Mouse (Mus musculus) MEL (cell line): ENCODE data around the gene Stk40. TPM values are rescaled to one million over a fixed set of nuclear protein-coding genes. Genes with fewer than 3 reads are reported as not detected.

Experiments used
- DNase-seq: peaks from one replicate; pipeline ENCODE4 v3.0.0; 2011; ENCODE audit warnings: low read depth, low spot score
- H3K27ac ChIP-seq: 2 replicates; pipeline ENCODE4 v1.5.1; 2012; ENCODE audit warnings: low read depth, mild to moderate bottlenecking, control low read depth, low read length, moderate library complexity; ENCODE audit not compliant: control insufficient read depth
- H3K27me3 ChIP-seq, 2 experiments: fragments of 150-350 bp in 1 of 2; sonication (generic) in 1 of 2; 2 replicates each; pipeline ENCODE4 v1.6.1; 2012; ENCODE audit warnings: low read length in 2 of 2, mild to moderate bottlenecking in 2 of 2, improper control_type of control experiment in 1 of 2, moderate library complexity in 1 of 2; ENCODE audit not compliant: insufficient read depth in 2 of 2, control insufficient read depth in 1 of 2
- H3K36me3 ChIP-seq, 2 experiments: 2 replicates each; pipeline ENCODE4 v1.6.1; 2012 to 2014; ENCODE audit warnings: low read length in 2 of 2, improper control_type of control experiment in 1 of 2, inconsistent platforms in 1 of 2, mild to moderate bottlenecking in 1 of 2; ENCODE audit not compliant: insufficient read depth in 2 of 2, control insufficient read depth in 1 of 2
- H3K4me1 ChIP-seq, 2 experiments: fragments of 150-350 bp in 1 of 2; sonication (generic) in 1 of 2; 2 replicates each; pipeline ENCODE4 v1.6.1; 2012; ENCODE audit warnings: low read length in 2 of 2, improper control_type of control experiment in 1 of 2, mild to moderate bottlenecking in 1 of 2; ENCODE audit not compliant: insufficient read depth in 2 of 2, control insufficient read depth in 1 of 2
- H3K4me3 ChIP-seq, 2 experiments: fragments of 150-350 bp in 1 of 2; sonication (generic) in 1 of 2; 2 replicates each; pipeline ENCODE4 v1.5.1; 2012; ENCODE audit warnings: low read depth in 2 of 2, low read length in 2 of 2, mild to moderate bottlenecking in 2 of 2, moderate library complexity in 2 of 2, control low read depth in 1 of 2, improper control_type of control experiment in 1 of 2; ENCODE audit not compliant: control insufficient read depth in 1 of 2, insufficient read depth in 1 of 2
- H3K79me2 ChIP-seq: 2 replicates; pipeline ENCODE4 v1.6.1; 2012; ENCODE audit warnings: mild to moderate bottlenecking, low read length, moderate library complexity; ENCODE audit not compliant: control insufficient read depth, poor library complexity, insufficient read depth
- H3K9ac ChIP-seq: 2 replicates; pipeline ENCODE4 v1.6.1; 2012; ENCODE audit warnings: low read depth, mild to moderate bottlenecking, control low read depth, low read length, moderate library complexity; ENCODE audit not compliant: control insufficient read depth, poor library complexity, severe bottlenecking
- H3K9me3 ChIP-seq: fragments of 150-350 bp; sonication (generic); replicated peaks from 2 replicates; pipeline ENCODE4 v1.6.1; 2012; ENCODE audit warnings: mild to moderate bottlenecking, low read length, improper control_type of control experiment, moderate library complexity; ENCODE audit not compliant: insufficient read depth
- E2F4 ChIP-seq: IDR thresholded peaks from 2 replicates; pipeline ENCODE4 v1.6.1; 2011; ENCODE audit warnings: low read depth, low read length, improper control_type of control experiment, borderline replicate concordance
- EP300 ChIP-seq, 2 experiments: IDR thresholded peaks; 2 replicates each; pipeline ENCODE4 v1.6.1; 2011; ENCODE audit warnings: improper control_type of control experiment in 2 of 2, low read length in 2 of 2, low read depth in 1 of 2, mild to moderate bottlenecking in 1 of 2
- ETS1 ChIP-seq: IDR thresholded peaks from 2 replicates; pipeline ENCODE4 v1.6.1; 2012; ENCODE audit warnings: low read depth, mild to moderate bottlenecking, inconsistent platforms, low read length, improper control_type of control experiment, moderate library complexity
- GATA1 ChIP-seq: IDR thresholded peaks from 2 replicates; pipeline ENCODE4 v1.6.1; 2011; ENCODE audit warnings: low read depth, low read length, improper control_type of control experiment
- JUND ChIP-seq: IDR thresholded peaks from 2 replicates; pipeline ENCODE4 v1.6.1; 2011; ENCODE audit warnings: low read depth, mild to moderate bottlenecking, improper control_type of control experiment, low read length
- MAX ChIP-seq: IDR thresholded peaks from 2 replicates; pipeline ENCODE4 v1.6.1; 2011; ENCODE audit warnings: low read length, improper control_type of control experiment
- MXI1 ChIP-seq: IDR thresholded peaks from 2 replicates; pipeline ENCODE4 v1.6.1; 2011; ENCODE audit warnings: mild to moderate bottlenecking, low read depth, low read length, improper control_type of control experiment
- MYB ChIP-seq: IDR thresholded peaks from 2 replicates; pipeline ENCODE4 v1.6.1; 2011; ENCODE audit warnings: mild to moderate bottlenecking, low read depth, low read length, improper control_type of control experiment
- MYC ChIP-seq: IDR thresholded peaks from 2 replicates; pipeline ENCODE4 v1.6.1; 2011; ENCODE audit warnings: low read depth, mild to moderate bottlenecking, low read length, improper control_type of control experiment, moderate library complexity
- NRF1 ChIP-seq: IDR thresholded peaks from 2 replicates; pipeline ENCODE4 v1.6.1; 2014; ENCODE audit warnings: low read depth, mild to moderate bottlenecking, inconsistent platforms, low read length, improper control_type of control experiment, moderate library complexity; ENCODE audit not compliant: poor library complexity, insufficient read depth, severe bottlenecking
- POLR2A ChIP-seq, 2 experiments: IDR thresholded peaks; 2 replicates each; pipeline ENCODE4 v1.6.1; 2011 to 2012; ENCODE audit warnings: low read length in 2 of 2, mild to moderate bottlenecking in 2 of 2, control low read depth in 1 of 2, improper control_type of control experiment in 1 of 2, low read depth in 1 of 2, moderate library complexity in 1 of 2; ENCODE audit not compliant: control insufficient read depth in 1 of 2, insufficient read depth in 1 of 2, poor library complexity in 1 of 2
- POLR2AphosphoS2 ChIP-seq: IDR thresholded peaks from 2 replicates; pipeline ENCODE4 v1.6.1; 2011; ENCODE audit warnings: low read length, improper control_type of control experiment
- RCOR1 ChIP-seq: IDR thresholded peaks from 2 replicates; pipeline ENCODE4 v1.6.1; 2012; ENCODE audit warnings: low read depth, mild to moderate bottlenecking, inconsistent platforms, low read length, improper control_type of control experiment
- SIN3A ChIP-seq: IDR thresholded peaks from 2 replicates; pipeline ENCODE4 v1.6.1; 2012; ENCODE audit warnings: low read length, improper control_type of control experiment, inconsistent platforms
- TBP ChIP-seq: IDR thresholded peaks from 2 replicates; pipeline ENCODE4 v1.8.0; 2011; ENCODE audit warnings: low read depth, low read length, improper control_type of control experiment
- USF1 ChIP-seq: IDR thresholded peaks from 2 replicates; pipeline ENCODE4 v1.6.1; 2014; ENCODE audit warnings: low read depth, mild to moderate bottlenecking, inconsistent platforms, low read length, improper control_type of control experiment, moderate library complexity
- ZC3H11A ChIP-seq: IDR thresholded peaks from 2 replicates; pipeline ENCODE4 v1.6.1; 2012; ENCODE audit warnings: low read depth, mild to moderate bottlenecking, inconsistent platforms, low read length, improper control_type of control experiment
- ZKSCAN1 ChIP-seq: IDR thresholded peaks from 2 replicates; pipeline ENCODE4 v1.6.1; 2012; ENCODE audit warnings: low read depth, mild to moderate bottlenecking, inconsistent platforms, low read length, improper control_type of control experiment, moderate library complexity
- ZMIZ1 ChIP-seq: IDR thresholded peaks from 2 replicates; pipeline ENCODE4 v1.6.1; 2012; ENCODE audit warnings: low read depth, mild to moderate bottlenecking, inconsistent platforms, low read length, improper control_type of control experiment, moderate library complexity
- polyA plus RNA-seq, 2 experiments: library from polyadenylated mRNA; stranded (reverse) in 1 of 2; unstranded in 1 of 2; fragments of >175 nt in 1 of 2; fragments of >200 nt in 1 of 2; gene quantifications; 2 replicates each; pipeline versions ENCODE4 v1.2.1 to v1.2.4; 2012; ENCODE audit warnings: low replicate concordance in 2 of 2, low read depth in 1 of 2; ENCODE audit not compliant: insufficient read length in 2 of 2, insufficient read depth in 1 of 2, missing spikeins in 1 of 2
- total RNA-seq: library from RNA; depleted of rRNA; stranded (reverse); fragments of 300-350 nt; gene quantifications from 2 replicates; pipeline ENCODE4 v1.2.3, GENCODE M21; 2012

The Stk40 gene
- total and polyA plus RNA-seq, 3 experiments, result 16.8 to 270 (median 79.4) TPM

DNA sequence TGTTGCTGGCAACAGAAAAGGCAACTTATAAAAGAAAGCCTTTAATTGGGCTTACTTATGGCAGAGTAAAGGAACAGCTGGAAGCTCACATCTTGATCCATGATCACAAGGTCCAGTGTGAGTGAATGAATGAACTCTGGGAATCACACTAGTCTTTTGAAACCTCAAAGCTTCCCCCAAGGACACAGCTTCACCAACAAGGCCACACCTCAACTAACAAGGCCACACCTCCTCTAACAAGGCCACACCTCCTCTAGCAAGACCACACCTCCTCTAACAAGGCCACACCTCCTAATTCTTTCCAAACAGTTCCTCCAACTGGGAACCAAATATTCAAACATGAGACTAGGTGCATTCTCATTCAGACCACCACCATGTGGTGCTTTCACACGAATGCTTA, 22.2 kb upstream of the Stk40 start:
- Histone ChIP-seq H3K27me3 (no peaks in the 10 kb centered on the region), H3K4me1 (peaks cover 7 to 23% of the 10 kb centered on the region in 2 experiments), H3K36me3 (peaks cover 0 to 8% of the 10 kb centered on the region in 2 experiments; a peak in 2 of 4 replicates), H3K9me3 (no peaks in the 10 kb centered on the region), H3K9ac (no peak overlapping the region), H3K4me3 (no peak overlapping the region), H3K79me2 (no peaks in the 10 kb centered on the region), H3K27ac (no peak overlapping the region)
- no peak for DNase-seq
- TF ChIP-seq ZMIZ1 (no peak), E2F4 (no peak), TBP (no peak), POLR2A (IDR thresholded peaks at IDR 0.05; ENCODE audit: control insufficient read depth in 1 of 2, insufficient read depth in 1 of 2, low read depth in 1 of 2, low read length in 2 of 2, poor library complexity in 1 of 2) (no peak), ZC3H11A (no peak), JUND (no peak), SIN3A (no peak), POLR2AphosphoS2 (no peak), NRF1 (no peak)

- Histone ChIP-seq H3K4me3 (no peak overlapping the region), H3K9me3 (no peaks in the 10 kb centered on the region), H3K36me3 (peaks cover 0 to 8% of the 10 kb centered on the region in 2 experiments; a peak in 2 of 4 replicates)
- TF ChIP-seq MYB, result no peak
- no peak for TF ChIP-seq NRF1
- peak; percentile 42; the same call in 1 of the 2 replicates for TF ChIP-seq MYC
- no peak for TF ChIP-seq ZKSCAN1
- peak; percentile 44; the same call in 1 of the 2 replicates for TF ChIP-seq MXI1
- peak; percentile 49; the same call in 1 of the 2 replicates for TF ChIP-seq MAX
- 0 out of 2 replicates have a peak, but pooled peaks have one; percentile 3 for TF ChIP-seq ZC3H11A
- TF ChIP-seq EP300 (IDR thresholded peaks at IDR 0.05; ENCODE audit: low read depth in 1 of 2, low read length in 2 of 2), result peak; percentile 24 to 66
- TF ChIP-seq USF1, result peak; percentile 80
- peak; percentile 74 for TF ChIP-seq RCOR1
- peak; percentile 82 for TF ChIP-seq SIN3A
- TF ChIP-seq GATA1, result peak; percentile 78
- TF ChIP-seq ETS1, result peak; percentile 94
- TF ChIP-seq, all 39 proteins: peak for 10
- Histone ChIP-seq H3K27me3 (no peaks in the 10 kb centered on the region), H3K4me1 (peaks cover 7 to 23% of the 10 kb centered on the region in 2 experiments), H3K27ac (peak overlapping the region; percentile 36; the same call in 1 of the 2 replicates), H3K9ac (no peak overlapping the region), H3K79me2 (no peaks in the 10 kb centered on the region)
- peak; percentile 76 for DNase-seq
These were observed 20.7 kb upstream of the Stk40 start for GRCm38 (mm10) chr4:126083021-126083420.
